Mouse (Mus musculus) adrenal gland, postnatal 10 days (tissue): ENCODE data around the gene Etl4. TPM values are rescaled to one million over a fixed set of nuclear protein-coding genes. Genes with fewer than 3 reads are reported as not detected.
A peak's percentile ranks its signal among the peaks of the same experiment; 100 is the strongest.

ENCODE experiments used
- DNase-seq: peaks from one replicate; pipeline ENCODE4 v3.0.0; 2021; ENCODE audit warnings: mixed read lengths
- microRNA-seq: library from miRNA; unstranded; fragments of <30 nt; microRNA quantifications from one replicate; pipeline ENCODE4 v1.2.0, GENCODE M21; 2021
- total RNA-seq, 2 experiments: library from RNA; stranded (reverse); gene quantifications; 2 replicates each; pipeline ENCODE4 v1.2.3; 2021

Gene Etl4
- total RNA-seq, 2 experiments from 2014 or later = 34.0 to 57.7 TPM

- DNase-seq = no peak
These were observed 855.0 kb downstream of the Etl4 start for GRCm38 (mm10) chr2:20764566-20765090.

GRCm38 (mm10) chr2:20768681-20769080 lies 859.1 kb downstream of the Etl4 start:
- no peak for DNase-seq

GRCm38 (mm10) chr2:20770171-20770570 lies 860.6 kb downstream of the Etl4 start:
- no peak for DNase-seq

- no peak for DNase-seq
These were observed 864.9 kb downstream of the Etl4 start for GRCm38 (mm10) chr2:20774462-20774861.

GRCm38 (mm10) chr2:20776171-20776704 lies 866.7 kb downstream of the Etl4 start:
- DNase-seq = peak; percentile 47

GRCm38 (mm10) chr2:20777931-20778330 lies 868.4 kb downstream of the Etl4 start:
- DNase-seq = peak; percentile 67

GRCm38 (mm10) chr2:20779484-20780381 lies 870.2 kb downstream of the Etl4 start:
- DNase-seq = peak; percentile 73

GRCm38 (mm10) chr2:20801236-20801890 lies 891.8 kb downstream of the Etl4 start:
- DNase-seq = no peak

- peak; percentile 58 for DNase-seq
These were observed 901.9 kb downstream of the Etl4 start for GRCm38 (mm10) chr2:20811506-20811905.

- no peak for DNase-seq
These were observed 904.4 kb downstream of the Etl4 start for GRCm38 (mm10) chr2:20813986-20814385.

- no peak for DNase-seq
These were observed 908.6 kb downstream of the Etl4 start for GRCm38 (mm10) chr2:20818226-20818625.

GRCm38 (mm10) chr2:20826258-20826657 lies 916.7 kb downstream of the Etl4 start:
- DNase-seq = no peak

- no peak for DNase-seq
These were observed 921.3 kb downstream of the Etl4 start for GRCm38 (mm10) chr2:20830882-20831281.

GRCm38 (mm10) chr2:20831608-20832406 lies 922.2 kb downstream of the Etl4 start:
- no peak for DNase-seq

- no peak for DNase-seq
These were observed 939.8 kb downstream of the Etl4 start for GRCm38 (mm10) chr2:20849346-20849745.

Small RNAs within 50 kb of the gene (microRNA-seq; reads per million reads assigned to microRNA genes)
- not detected for gene Gm44457
